Mouse (Mus musculus) heart, adult 2 months (tissue): ENCODE measurements around the gene Fhad1.

Source experiments
- CTCF ChIP-seq: fragments of 200-600 bp; IDR thresholded peaks from 2 replicates; pipeline ENCODE4 v1.8.1; 2022; ENCODE audit warnings: antibody characterized with exemption, mild to moderate bottlenecking, moderate library complexity
- EP300 ChIP-seq: fragments of 200-500 bp; IDR thresholded peaks from 2 replicates; pipeline ENCODE4 v1.6.1; 2011; ENCODE audit warnings: low read depth, low read length, control low read depth; ENCODE audit not compliant: insufficient read depth
- POLR2A ChIP-seq: fragments of 200-500 bp; IDR thresholded peaks from 2 replicates; pipeline ENCODE4 v1.6.1; 2011; ENCODE audit warnings: mild to moderate bottlenecking, low read depth, low read length, control low read depth; ENCODE audit not compliant: insufficient read depth

GRCm38 (mm10) chr4:142026965-142027364, 12.1 kb upstream of the Fhad1 start:
- TF ChIP-seq POLR2A (no peak), CTCF (no peak), EP300 (no peak)
